Mouse (Mus musculus): Measurements from ENCODE around the gene Gbf1. TPM values are rescaled to one million over a fixed set of nuclear protein-coding genes. Genes with fewer than 3 reads are reported as not detected.

Gene Gbf1
- polyA plus RNA-seq, 1 experiment: 67.8 TPM

GRCm38 (mm10) chr19:46310312-46310865 lies 158.1 kb downstream of the Gbf1 start:
- WGBS: 96% methylated on average over 12 of the region's 12 CpGs
- no peak for DNase-seq (ENCODE audit: low read depth, low spot score)

DNA sequence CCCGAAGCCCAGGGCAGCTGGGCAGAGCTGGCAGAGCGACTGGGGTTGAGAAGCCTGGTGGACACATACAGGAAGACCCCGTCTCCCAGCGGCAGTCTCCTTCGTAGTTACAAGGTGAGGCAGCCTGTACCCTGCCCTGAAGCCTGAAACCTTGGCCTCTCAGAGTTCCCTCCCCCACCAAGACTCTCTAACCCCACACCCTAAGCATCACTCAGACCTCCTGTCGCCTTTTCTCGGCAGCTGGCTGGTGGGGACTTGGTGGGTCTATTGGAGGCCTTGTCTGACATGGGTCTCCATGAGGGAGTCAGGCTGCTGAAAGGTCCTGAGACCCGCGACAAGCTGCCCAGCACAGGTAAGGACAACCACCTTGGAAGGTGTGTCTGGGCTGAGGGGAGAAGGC lies 159.0 kb downstream of the Gbf1 start:
- DNase-seq (ENCODE audit: low read depth, low spot score): no peak
- WGBS: 89% methylated on average over 9 of the region's 9 CpGs

- 89% methylated on average over 21 of the region's 21 CpGs for WGBS
- DNase-seq (ENCODE audit: low read depth, low spot score): no peak
Measured at GRCm38 (mm10) chr19:46312566-46312965, 160.3 kb downstream of the Gbf1 start.

DNA sequence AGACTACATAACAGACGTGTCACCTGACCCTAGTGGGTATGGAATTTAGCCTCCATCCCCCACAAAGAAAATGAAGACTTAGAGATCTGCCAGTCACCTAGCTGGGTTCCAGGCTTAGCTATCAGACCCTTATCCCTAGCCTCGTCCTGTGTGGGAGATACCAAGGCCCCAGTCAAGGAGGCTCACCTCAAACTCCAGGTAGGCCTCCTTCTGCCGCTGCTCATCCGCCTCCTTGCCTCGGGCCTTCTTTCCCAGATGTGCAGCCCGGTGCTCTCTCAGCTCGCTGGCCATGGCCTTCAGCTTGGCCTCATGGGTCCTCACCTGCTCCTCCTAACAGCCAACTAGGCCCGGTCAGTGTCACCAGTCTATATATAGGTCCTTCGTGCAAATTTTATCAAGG lies 160.8 kb downstream of the Gbf1 start:
- DNase-seq (ENCODE audit: low read depth, low spot score): no peak
- 86% methylated on average over 9 of the region's 9 CpGs for WGBS

- 70% methylated on average over 6 of the region's 6 CpGs for WGBS
- DNase-seq (ENCODE audit: low read depth, low spot score): no peak
Measured at GRCm38 (mm10) chr19:46313591-46313990, 161.3 kb downstream of the Gbf1 start.

- 24% methylated on average over 18 of the region's 18 CpGs for WGBS
- DNase-seq (ENCODE audit: low read depth, low spot score): no peak
Measured at GRCm38 (mm10) chr19:46314151-46314601, 161.9 kb downstream of the Gbf1 start.

- no peak for DNase-seq (ENCODE audit: low read depth, low spot score)
- WGBS: 16% methylated on average over 14 of the region's 14 CpGs
Measured at GRCm38 (mm10) chr19:46314872-46315742, 162.8 kb downstream of the Gbf1 start.

DNA sequence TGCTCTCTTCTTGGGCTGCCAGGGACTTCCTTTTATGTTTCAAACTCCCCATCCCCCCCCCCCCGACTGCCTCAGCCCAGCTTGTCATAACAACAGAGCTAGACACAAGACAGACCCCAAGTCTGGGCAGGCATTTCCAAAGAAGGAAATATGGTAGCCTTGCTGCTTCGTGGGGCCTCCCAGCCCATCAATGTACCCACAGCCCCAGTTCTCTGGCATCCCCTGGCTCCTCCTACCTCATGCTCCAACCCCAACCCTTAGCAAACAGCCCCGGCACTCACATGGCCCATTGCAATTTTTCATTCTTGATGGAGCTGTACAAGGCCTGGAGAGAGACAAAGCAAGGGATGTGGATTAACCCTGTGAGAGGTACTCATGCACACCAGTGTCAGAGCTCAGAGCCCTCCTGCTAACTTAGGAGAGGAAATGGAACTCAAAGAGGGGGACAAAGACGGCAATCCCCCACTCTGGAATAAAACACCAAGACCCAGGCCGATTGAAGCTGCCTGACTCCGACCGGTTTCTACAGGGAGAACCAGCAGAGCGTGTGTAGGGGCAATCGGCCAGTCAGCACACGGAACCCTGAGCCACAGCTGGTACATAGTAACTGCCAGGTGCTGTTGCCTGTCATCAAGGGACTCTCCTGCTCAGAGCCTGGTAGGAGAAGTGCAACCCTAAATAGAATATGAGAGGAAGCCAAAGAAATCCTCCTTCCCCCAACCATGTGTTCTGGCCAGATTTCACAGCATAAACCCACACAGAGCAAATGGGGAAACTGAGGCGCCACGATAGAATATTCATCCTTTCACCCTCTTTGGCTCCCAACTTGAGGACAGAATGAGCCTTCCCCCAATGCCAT lies 163.7 kb downstream of the Gbf1 start:
- DNase-seq (ENCODE audit: low read depth, low spot score): no peak
- WGBS: 47% methylated on average over 12 of the region's 12 CpGs

GRCm38 (mm10) chr19:46316846-46317545 lies 164.7 kb downstream of the Gbf1 start:
- WGBS: 29% methylated on average over 15 of the region's 15 CpGs
- DNase-seq (ENCODE audit: low read depth, low spot score): no peak

GRCm38 (mm10) chr19:46317546-46317885 lies 165.2 kb downstream of the Gbf1 start:
- WGBS: 3% methylated on average over 36 of the region's 48 CpGs
- DNase-seq (ENCODE audit: low read depth, low spot score): no peak

- 5% methylated on average over 40 of the region's 42 CpGs for WGBS
- DNase-seq (ENCODE audit: low read depth, low spot score): no peak
Measured at GRCm38 (mm10) chr19:46318031-46318471, 165.7 kb downstream of the Gbf1 start.

DNA sequence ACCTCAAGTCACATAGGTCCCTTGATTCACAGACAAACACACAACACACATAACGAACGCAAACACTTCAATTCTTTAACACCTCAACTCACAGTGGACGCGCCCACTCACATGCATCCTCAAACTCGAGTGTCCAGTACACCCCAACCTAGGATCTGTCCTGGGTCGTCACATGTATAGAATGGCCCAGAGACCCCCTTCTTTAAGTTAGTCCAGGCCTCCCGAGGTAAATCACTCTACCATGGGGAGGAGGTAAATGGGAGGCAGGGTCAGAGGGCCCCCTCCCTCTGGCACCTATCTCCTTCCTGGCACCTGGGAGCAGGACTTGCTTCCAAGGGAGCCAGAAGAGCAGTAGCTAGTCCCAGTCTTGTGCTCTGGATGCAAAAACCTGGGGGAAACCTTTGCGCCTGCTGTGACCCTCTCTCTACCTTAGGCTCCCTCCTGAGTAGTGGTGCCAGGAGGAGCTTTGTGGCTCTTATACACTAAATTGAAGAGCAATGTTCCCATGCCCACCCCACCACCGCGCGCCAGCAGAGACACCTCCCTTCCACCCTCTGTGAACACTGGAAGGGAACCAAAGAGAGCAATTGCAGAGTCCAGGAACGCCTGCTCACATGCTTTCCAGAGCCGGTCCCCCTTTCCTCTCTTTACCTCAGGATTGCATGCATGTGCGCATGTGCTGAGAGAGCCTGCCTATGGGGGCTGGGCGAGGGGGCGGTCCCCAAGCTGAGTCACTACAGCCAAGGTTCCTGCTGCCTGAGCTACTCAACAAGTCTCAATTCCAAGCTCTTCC lies 166.5 kb downstream of the Gbf1 start:
- WGBS: 14% methylated on average over 16 of the region's 16 CpGs
- DNase-seq (ENCODE audit: low read depth, low spot score): no peak

DNA sequence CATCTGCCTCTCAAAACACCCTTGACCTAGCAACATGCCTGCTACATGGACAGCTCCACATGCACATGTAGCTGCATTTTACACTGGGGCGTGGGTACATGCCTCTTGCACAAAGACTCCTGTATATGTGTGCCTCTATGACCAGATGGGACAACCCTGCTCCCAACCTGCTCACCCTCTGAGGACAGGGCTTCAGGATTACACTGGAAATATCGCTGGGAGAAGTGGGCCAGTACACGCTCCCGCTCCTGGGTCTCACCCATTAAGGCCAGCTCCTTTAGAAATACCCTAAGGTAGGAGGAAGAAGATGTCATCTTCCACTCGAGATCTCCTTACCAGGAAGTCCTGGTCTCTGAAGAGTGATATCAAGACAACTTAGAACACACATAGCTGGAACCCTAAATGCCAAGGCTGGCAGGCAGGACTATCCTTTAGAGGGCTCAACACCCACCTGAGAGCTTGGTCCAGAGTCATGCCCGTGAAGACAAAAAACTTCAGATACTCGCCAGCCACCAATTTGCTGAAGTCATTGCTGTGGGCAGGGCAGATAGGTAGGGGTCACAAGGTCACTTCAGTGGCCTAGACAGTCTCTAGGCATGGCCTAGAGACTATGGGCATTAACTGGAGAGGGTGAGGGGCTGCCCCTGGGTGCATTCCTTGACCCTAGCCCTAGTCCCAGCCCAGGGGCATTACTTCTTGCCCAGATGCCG lies 167.9 kb downstream of the Gbf1 start:
- WGBS: 66% methylated on average over 8 of the region's 8 CpGs
- DNase-seq (ENCODE audit: low read depth, low spot score): no peak

- 30% methylated on average over 6 of the region's 6 CpGs for WGBS
- no peak for DNase-seq (ENCODE audit: low read depth, low spot score)
Measured at GRCm38 (mm10) chr19:46321101-46321943, 169.0 kb downstream of the Gbf1 start.

GRCm38 (mm10) chr19:46322144-46322995 lies 170.1 kb downstream of the Gbf1 start:
- no peak for DNase-seq (ENCODE audit: low read depth, low spot score)
- 55% methylated on average over 11 of the region's 11 CpGs for WGBS

GRCm38 (mm10) chr19:46322996-46323572 lies 170.8 kb downstream of the Gbf1 start:
- no peak for DNase-seq (ENCODE audit: low read depth, low spot score)
- 72% methylated on average over 13 of the region's 13 CpGs for WGBS
